Mouse (Mus musculus): ENCODE measurements around the gene Mrpl54.
"Not testable (repeated sequence)": the region's sequence is repeated elsewhere in the genome, so short reads cannot be mapped to it uniquely, and the experiment has no call there.

Gene Mrpl54

DNA sequence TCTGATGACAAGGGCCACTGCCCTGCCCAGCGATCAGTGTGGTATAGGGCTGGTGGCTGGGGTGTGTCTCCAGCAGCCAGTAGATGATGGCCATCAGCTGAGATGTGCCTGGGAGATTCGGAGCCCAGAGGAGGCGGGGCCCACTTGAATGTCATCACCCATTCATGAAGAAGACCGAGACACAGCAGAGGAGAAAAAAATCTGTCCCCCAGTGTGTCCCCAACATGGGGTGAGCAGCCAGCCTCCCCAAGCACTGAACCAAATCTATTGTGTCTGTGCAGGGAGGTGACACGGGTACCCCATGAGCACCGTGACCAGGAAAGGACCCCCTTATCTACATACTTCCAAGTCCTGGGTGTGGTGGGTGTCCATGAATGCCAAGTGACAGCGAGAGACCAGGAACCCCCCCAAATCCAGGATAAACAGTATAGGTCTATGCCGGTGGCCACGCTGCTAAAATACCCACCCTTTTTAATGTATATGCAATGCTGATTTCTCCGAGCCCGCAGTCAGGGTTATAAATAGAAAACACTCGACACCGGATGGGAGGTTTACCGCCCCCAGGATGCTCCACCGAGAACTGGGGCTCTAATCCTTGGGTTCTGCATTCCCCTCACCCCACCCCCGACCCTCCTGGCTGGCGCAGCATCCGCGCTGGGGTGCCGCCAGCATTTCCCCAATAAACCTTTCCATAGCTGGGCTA, 36.8 kb downstream of the Mrpl54 start:
- DNase-seq (ENCODE audit: low read depth), result peak; percentile 71

DNA sequence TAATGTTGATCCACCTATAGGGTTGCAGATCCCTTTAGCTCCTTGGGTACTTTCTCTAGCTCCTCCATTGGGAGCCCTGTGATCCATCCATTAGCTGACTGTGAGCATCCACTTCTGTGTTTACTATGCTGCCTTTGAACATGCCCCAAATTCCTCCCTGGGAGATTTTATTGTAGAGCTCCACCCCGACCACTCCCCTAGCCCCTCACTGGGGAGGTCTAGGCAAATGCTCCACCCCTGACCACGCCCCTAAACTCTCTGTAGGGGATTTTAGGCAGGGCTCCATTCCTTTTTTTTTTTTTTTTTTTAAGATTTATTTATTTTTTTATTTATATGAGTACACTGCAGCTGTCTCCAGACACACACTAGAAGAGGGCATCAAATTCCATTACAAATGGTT, 43.0 kb downstream of the Mrpl54 start:
- not testable (repeated sequence) for DNase-seq (ENCODE audit: low read depth)

DNA sequence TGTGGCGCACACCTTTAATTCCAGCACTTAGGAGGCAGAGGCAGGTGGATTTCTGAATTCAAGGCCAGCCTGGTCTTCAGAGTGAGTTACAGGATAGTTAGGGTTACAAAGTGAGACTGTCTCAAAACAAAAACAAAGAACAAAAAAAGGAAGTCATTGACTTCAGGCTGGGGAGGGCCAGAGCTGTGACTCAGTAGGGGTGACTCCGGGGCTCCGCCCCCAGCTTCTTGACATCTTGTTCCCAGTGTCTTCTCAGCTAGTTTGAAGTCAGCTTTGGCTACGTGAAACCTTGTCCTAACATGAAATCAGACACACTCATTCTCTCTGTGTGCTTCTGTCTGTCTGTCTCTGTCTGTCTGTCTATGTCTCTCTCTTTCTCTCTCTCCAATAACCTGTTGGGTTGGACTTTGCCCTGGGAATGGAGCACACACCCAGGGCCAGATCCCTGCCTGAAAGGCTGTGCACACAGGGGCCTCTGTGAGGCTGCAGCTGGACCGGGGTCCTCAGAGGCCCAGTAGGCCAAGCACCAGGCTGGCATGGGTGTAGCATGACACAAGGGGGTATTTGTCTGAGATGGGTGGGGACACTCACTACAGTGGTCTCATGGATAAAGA, 45.2 kb downstream of the Mrpl54 start:
- peak; percentile 45 for DNase-seq (ENCODE audit: low read depth)

DNA sequence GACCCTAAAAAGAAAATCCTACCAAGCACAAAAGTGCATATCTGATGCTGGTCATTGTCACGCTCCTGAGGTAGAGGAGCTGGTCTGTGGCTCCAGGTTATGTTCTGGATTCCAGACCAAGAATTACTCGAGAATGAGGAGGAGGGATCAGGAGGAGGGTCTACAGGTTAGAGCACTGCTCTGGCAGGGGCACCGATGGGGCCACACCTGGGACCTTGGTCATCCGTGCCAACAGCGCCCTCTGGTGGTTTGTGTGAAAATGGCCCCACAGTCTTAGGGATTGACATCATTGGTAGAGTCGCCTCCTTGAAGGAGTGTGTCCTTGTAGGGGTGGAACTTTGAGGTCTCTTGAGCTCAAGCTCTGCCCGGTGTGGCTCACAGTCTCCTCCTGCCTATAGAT, 48.8 kb downstream of the Mrpl54 start:
- peak; percentile 90 for DNase-seq (ENCODE audit: low read depth)

DNA sequence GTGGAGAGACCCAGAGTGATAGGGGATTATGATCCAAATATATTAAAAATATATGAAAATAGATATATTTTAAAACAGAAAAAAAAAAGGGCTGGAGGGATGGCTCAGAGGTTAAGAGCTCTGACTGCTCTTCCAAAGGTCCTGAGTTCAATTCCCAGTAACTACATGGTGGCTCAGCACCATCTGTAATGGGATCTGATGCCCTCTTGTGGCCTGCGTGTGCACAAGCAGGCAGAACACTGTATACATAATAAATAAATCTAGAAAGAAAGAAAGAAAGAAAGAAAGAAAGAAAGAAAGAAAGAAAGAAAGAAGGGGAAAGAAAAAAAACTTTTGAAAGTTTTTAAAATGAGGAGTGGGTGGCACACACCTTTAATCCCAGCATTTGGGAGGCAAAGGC, 49.5 kb downstream of the Mrpl54 start:
- DNase-seq (ENCODE audit: low read depth), result peak; percentile 76

DNA sequence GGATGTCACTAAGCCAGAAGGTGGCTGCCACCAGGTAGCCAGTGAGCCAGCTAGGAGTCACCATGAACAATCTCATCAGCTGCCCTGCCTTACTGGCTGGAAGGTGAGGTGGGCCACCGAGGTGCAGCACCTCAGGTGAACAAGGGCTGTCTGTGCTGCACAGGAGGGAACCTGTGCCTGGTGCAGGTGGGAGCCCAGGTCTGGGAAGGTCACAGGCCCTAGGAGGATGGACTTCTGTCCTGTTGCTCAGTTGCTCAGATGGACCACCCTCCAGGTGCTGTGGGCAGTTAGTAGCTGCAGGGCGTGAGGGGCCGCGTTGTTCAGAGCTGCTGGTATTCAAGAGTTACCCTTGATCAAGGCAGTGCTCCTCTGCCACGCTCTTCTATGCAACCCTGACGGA, 49.9 kb downstream of the Mrpl54 start:
- no peak for DNase-seq (ENCODE audit: low read depth)

DNA sequence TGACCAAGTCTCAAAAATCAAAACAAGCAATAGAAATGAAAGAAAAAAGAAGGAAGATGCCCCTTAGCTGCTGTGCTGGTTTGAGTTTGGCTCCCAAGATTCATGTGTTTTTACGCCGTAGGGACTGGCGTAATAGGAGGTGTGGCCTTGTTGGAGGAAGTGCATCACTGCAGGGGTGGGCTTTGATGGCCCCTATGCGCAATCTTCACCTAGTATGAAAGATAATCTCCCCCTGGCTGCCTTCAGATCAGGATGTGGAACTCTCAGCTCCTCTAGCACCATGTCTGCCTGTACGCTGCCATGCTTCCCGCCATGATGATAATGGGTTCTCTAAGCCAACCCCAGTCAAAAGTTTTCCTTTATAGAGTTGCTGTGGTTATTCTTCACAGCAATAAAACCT, 50.5 kb downstream of the Mrpl54 start:
- DNase-seq (ENCODE audit: low read depth), result no peak

All from induced T-regulatory cell, adult 2 months (primary cell).